ENCODE assay signal across 26 mouse cellular contexts in genomic region chr5:120967355-120968133, GRCm38 (mm10). TPM values are rescaled to one million over a fixed set of nuclear protein-coding genes. Genes with fewer than 3 reads are reported as not detected.
DNase-seq lines count a peak whose midpoint lies in the region; ATAC-seq lines count a peak whose summit lies in the region.
"Had no signal": no experiment of that assay in that cellular context is flagged by ENCODE, and none has a peak within 500 bp of the region (broad histone marks: within the 10 kb centered on the region; RNA-seq: fewer than 3 reads in every experiment).

No protein-coding gene starts in this region.

- H3K27me3 ChIP-seq in hindbrain, embryonic 15.5 days = no peaks in the 10 kb centered on the region
- no peaks in the 10 kb centered on the region for H3K27me3 ChIP-seq in hindbrain, embryonic 13.5 days
- H3K27me3 ChIP-seq: embryonic facial prominence, embryonic 12.5 days; forebrain, embryonic 15.5 days; heart, embryonic 15.5 days; intestine, embryonic 15.5 days had no signal

- no peak overlapping the region for H3K9ac ChIP-seq in hindbrain, embryonic 15.5 days
- no peak overlapping the region for H3K9ac ChIP-seq in hindbrain, embryonic 13.5 days
- H3K9ac ChIP-seq: embryonic facial prominence, embryonic 12.5 days; forebrain, embryonic 15.5 days; heart, embryonic 15.5 days; intestine, embryonic 15.5 days had no signal

- ATAC-seq in hindbrain, embryonic 15.5 days (ENCODE audit: low FRiP score, low read depth) = peak; percentile 30; the same call in 1 of the 2 replicates
- no peak for ATAC-seq in hindbrain, embryonic 13.5 days (ENCODE audit: low FRiP score)
- ATAC-seq: forebrain, embryonic 15.5 days; intestine, embryonic 15.5 days had no signal

- H3K9me3 ChIP-seq in hindbrain, embryonic 15.5 days = no peaks in the 10 kb centered on the region
- H3K9me3 ChIP-seq in hindbrain, embryonic 13.5 days = no peaks in the 10 kb centered on the region
- H3K9me3 ChIP-seq: embryonic facial prominence, embryonic 12.5 days; forebrain, embryonic 15.5 days; heart, embryonic 15.5 days; intestine, embryonic 15.5 days had no signal

- no peak overlapping the region for H3K4me2 ChIP-seq in hindbrain, embryonic 15.5 days
- no peak overlapping the region for H3K4me2 ChIP-seq in hindbrain, embryonic 13.5 days
- H3K4me2 ChIP-seq: embryonic facial prominence, embryonic 12.5 days; forebrain, embryonic 15.5 days; heart, embryonic 11.5 days; heart, embryonic 15.5 days; intestine, embryonic 15.5 days had no signal

- H3K27ac ChIP-seq in hindbrain, embryonic 15.5 days (replicated peaks) = no peak overlapping the region
- no peak overlapping the region for H3K27ac ChIP-seq in hindbrain, embryonic 13.5 days
- H3K27ac ChIP-seq: embryonic facial prominence, embryonic 12.5 days; forebrain, embryonic 15.5 days; heart, embryonic 15.5 days; intestine, embryonic 15.5 days had no signal

- DNase-seq in cerebellum, adult 18-20 months = peak; percentile 41 to 43
- DNase-seq in cerebellum, postnatal 4 days (ENCODE audit: low spot score in 2 of 2) = no peak
- DNase-seq in testis, postnatal 10 days (ENCODE audit: low spot score) = peak; percentile 59
- no peak for DNase-seq in testis, postnatal 14 days (ENCODE audit: low spot score)
- DNase-seq in urinary bladder, postnatal 10 days (ENCODE audit: low spot score) = no peak
- DNase-seq in heart, adult 18-20 months = no peak
- DNase-seq: adrenal gland, postnatal 10 days; gastrocnemius, postnatal 36 days; heart, adult 11 months; heart, postnatal 14 days; kidney, adult 18-20 months had no signal

- H3K36me3 ChIP-seq in hindbrain, embryonic 15.5 days = no peaks in the 10 kb centered on the region
- no peaks in the 10 kb centered on the region for H3K36me3 ChIP-seq in hindbrain, embryonic 13.5 days
- H3K36me3 ChIP-seq: embryonic facial prominence, embryonic 12.5 days; forebrain, embryonic 15.5 days; heart, embryonic 15.5 days; intestine, embryonic 15.5 days had no signal

- peaks cover 8% of the 10 kb centered on the region; the same call in 1 of the 2 replicates for H3K4me1 ChIP-seq in hindbrain, embryonic 15.5 days (replicated peaks)
- H3K4me1 ChIP-seq in hindbrain, embryonic 13.5 days (replicated peaks) = peaks cover 25% of the 10 kb centered on the region
- H3K4me1 ChIP-seq: embryonic facial prominence, embryonic 12.5 days; forebrain, embryonic 15.5 days; heart, embryonic 15.5 days; intestine, embryonic 15.5 days had no signal

- WGBS in hindbrain, embryonic 15.5 days = 57% methylated on average over 13 of the region's 13 CpGs
- WGBS in hindbrain, embryonic 13.5 days = 63% methylated on average over 13 of the region's 13 CpGs

- H3K4me3 ChIP-seq in hindbrain, embryonic 15.5 days = no peak overlapping the region
- no peak overlapping the region for H3K4me3 ChIP-seq in hindbrain, embryonic 13.5 days
- H3K4me3 ChIP-seq: embryonic facial prominence, embryonic 12.5 days; forebrain, embryonic 15.5 days; heart, embryonic 15.5 days; intestine, embryonic 15.5 days had no signal

RNA-seq across cellular contexts. Expression of gene Rph3a, which starts 42.3 kb away (rescaled TPM):
- polyA plus RNA-seq in hindbrain, embryonic 15.5 days (2015; fragmentation: Nextera tagmentation; extraction: Ambion mirVana) = 30.9 and 31.9 TPM in 2 replicates
- 15.0 and 16.1 TPM in 2 replicates for polyA plus RNA-seq in hindbrain, embryonic 13.5 days (2015; fragmentation: Nextera tagmentation; extraction: Ambion mirVana)
- total RNA-seq in heart, adult 18-20 months (2021) = not detected
- total RNA-seq: gastrocnemius, postnatal 36 days; heart, postnatal 14 days; hematopoietic stem cell, adult 5-6 weeks; MEL had no signal
- polyA plus RNA-seq: C2C12; heart, embryonic 11.5 days; heart, embryonic 15.5 days; kidney, embryonic 14.5 days had no signal

RNA-seq across cellular contexts. Expression of gene Oas1d, which starts 53.2 kb away (rescaled TPM):
- 0.14 TPM in 1 of 2 replicates, not detected in the other for polyA plus RNA-seq in hindbrain, embryonic 15.5 days (2015; fragmentation: Nextera tagmentation; extraction: Ambion mirVana)
- polyA plus RNA-seq in hindbrain, embryonic 13.5 days (2015; fragmentation: Nextera tagmentation; extraction: Ambion mirVana) = not detected in 2 replicates
- total RNA-seq in heart, adult 18-20 months (2021) = not detected
- total RNA-seq: adrenal gland, postnatal 4 days; gastrocnemius, adult 8-10 months; gastrocnemius, postnatal 36 days; heart, postnatal 14 days; hematopoietic stem cell, adult 5-6 weeks; MEL had no signal
- polyA plus RNA-seq: C2C12; cortical plate, adult 2 months; embryonic facial prominence, embryonic 12.5 days; forebrain, embryonic 11.5 days; forebrain, embryonic 15.5 days; heart, embryonic 11.5 days; heart, embryonic 15.5 days; intestine, embryonic 15.5 days; kidney, embryonic 14.5 days had no signal

Comparison
In these comparisons a context has a peak if more than half of its experiments do, and no peak if none do; other contexts are left out.
1. DNase-seq: peak in cerebellum, adult 18-20 months (2 of 2) and testis, postnatal 10 days (single experiment); none in cerebellum, postnatal 4 days (0 of 2), testis, postnatal 14 days (single experiment), urinary bladder, postnatal 10 days (single experiment) and heart, adult 18-20 months (0 of 2).